Mouse (Mus musculus): Measurements from ENCODE around the gene Cib4. TPM values are rescaled to one million over a fixed set of nuclear protein-coding genes. Genes with fewer than 3 reads are reported as not detected.

Gene Cib4
- polyA plus RNA-seq, 1 experiment from 2014 or later: not detected

- no peaks in the 10 kb centered on the region for H3K36me3 ChIP-seq
- H3K27ac ChIP-seq (replicated peaks): no peak overlapping the region
- H3K4me1 ChIP-seq: peaks cover 24% of the 10 kb centered on the region
- 47% methylated on average over 2 of the region's 2 CpGs for WGBS
- DNase-seq (ENCODE audit: low spot score): no peak
- peaks cover 65% of the 10 kb centered on the region for H3K27me3 ChIP-seq (ENCODE audit: low read depth, poor library complexity, severe bottlenecking)
- H3K9me3 ChIP-seq (replicated peaks): no peaks in the 10 kb centered on the region
- no peak overlapping the region for H3K4me3 ChIP-seq
Measured at GRCm38 (mm10) chr5:30587101-30587500, 41.5 kb upstream of the Cib4 start.

DNA sequence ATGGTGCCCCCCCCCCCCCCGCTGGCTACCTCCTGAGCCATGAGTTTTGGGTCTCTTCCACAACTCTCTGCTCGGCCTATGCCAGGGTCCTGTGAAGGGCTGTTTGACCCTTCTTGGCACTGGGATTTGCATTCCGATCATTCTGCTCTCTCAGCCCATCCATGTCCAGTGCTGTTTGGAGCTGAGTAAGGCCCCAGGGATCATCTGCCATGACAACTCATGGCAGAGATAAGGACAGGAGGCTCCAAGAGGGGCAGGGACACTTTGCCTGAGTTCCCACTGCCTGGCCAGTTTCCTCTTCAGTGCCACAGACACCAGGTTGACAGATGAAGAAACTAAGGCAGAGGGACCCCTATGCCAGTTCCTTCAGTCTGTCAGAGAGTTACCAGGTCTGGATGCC, 41.0 kb upstream of the Cib4 start:
- H3K27ac ChIP-seq (replicated peaks): no peak overlapping the region
- DNase-seq (ENCODE audit: low spot score): no peak
- H3K9me3 ChIP-seq (replicated peaks): no peaks in the 10 kb centered on the region
- H3K4me3 ChIP-seq: no peak overlapping the region
- no peaks in the 10 kb centered on the region for H3K36me3 ChIP-seq
- 69% methylated on average over 3 of the region's 3 CpGs for WGBS
- H3K27me3 ChIP-seq (ENCODE audit: low read depth, poor library complexity, severe bottlenecking): peaks cover 65% of the 10 kb centered on the region
- H3K4me1 ChIP-seq: peaks cover 24% of the 10 kb centered on the region

DNA sequence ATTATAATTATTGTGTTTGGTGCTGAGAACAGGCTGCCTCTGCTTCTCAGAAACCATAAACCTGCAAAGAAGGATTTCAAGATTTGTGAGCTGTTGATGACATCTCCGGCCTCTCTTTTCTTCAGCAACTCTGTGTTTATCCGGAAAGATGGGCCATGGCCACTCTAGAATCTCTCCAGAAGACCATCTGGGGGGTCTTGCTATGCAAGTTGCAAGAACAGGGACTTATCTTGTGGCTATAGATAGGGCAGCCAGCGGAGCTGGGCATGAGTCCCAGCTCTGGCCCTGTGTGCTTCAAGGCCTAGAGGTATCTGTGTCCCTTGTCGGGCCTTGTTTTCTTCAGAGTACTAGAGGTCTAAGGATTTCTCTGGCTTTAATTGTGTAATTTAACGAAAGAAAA, 36.4 kb upstream of the Cib4 start:
- H3K4me1 ChIP-seq: peaks cover 6% of the 10 kb centered on the region; the same call in 1 of the 2 replicates
- DNase-seq (ENCODE audit: low spot score): no peak
- H3K9me3 ChIP-seq (replicated peaks): no peaks in the 10 kb centered on the region
- H3K27me3 ChIP-seq (ENCODE audit: low read depth, poor library complexity, severe bottlenecking): peaks cover 20% of the 10 kb centered on the region
- H3K27ac ChIP-seq (replicated peaks): no peak overlapping the region
- 86% methylated on average over 5 of the region's 5 CpGs for WGBS
- no peak overlapping the region for H3K4me3 ChIP-seq
- H3K36me3 ChIP-seq: no peaks in the 10 kb centered on the region

DNA sequence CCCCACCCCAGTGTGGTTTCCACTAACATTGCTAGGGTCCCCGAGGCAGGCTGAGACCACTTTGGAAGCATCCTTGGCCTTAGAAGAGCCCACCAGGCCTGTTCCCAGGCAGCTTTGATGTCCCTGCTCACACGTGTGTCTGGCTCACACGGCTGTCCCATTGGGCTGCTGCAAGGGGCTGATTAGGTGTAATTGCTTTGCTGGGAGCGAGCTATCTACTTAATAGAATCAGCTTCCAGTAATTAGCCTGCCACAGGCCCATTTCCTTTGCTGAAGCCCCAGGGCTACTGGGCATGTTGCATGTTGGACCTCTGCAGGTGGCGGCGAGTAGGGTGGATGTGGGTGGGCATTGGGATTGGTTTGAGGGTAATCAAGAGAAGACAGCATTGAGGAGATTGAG, 35.1 kb upstream of the Cib4 start:
- Histone ChIP-seq H3K27me3 (ENCODE audit: low read depth, poor library complexity, severe bottlenecking) (peaks cover 7% of the 10 kb centered on the region), H3K4me3 (no peak overlapping the region), H3K27ac (replicated peaks) (no peak overlapping the region), H3K36me3 (no peaks in the 10 kb centered on the region), H3K9me3 (replicated peaks) (no peaks in the 10 kb centered on the region), H3K4me1 (peaks cover 8% of the 10 kb centered on the region; the same call in 1 of the 2 replicates)
- 83% methylated on average over 6 of the region's 6 CpGs for WGBS
- no peak for DNase-seq (ENCODE audit: low spot score)

- Histone ChIP-seq H3K9me3 (replicated peaks) (no peaks in the 10 kb centered on the region), H3K36me3 (no peaks in the 10 kb centered on the region), H3K27me3 (ENCODE audit: low read depth, poor library complexity, severe bottlenecking) (no peaks in the 10 kb centered on the region), H3K4me1 (peaks cover 9% of the 10 kb centered on the region; the same call in 1 of the 2 replicates), H3K4me3 (no peak overlapping the region), H3K27ac (replicated peaks) (no peak overlapping the region)
- 85% methylated on average over 6 of the region's 6 CpGs for WGBS
- no peak for DNase-seq (ENCODE audit: low spot score)
Measured at GRCm38 (mm10) chr5:30578445-30579080, 32.9 kb upstream of the Cib4 start.

- Histone ChIP-seq H3K36me3 (no peaks in the 10 kb centered on the region), H3K9me3 (replicated peaks) (no peaks in the 10 kb centered on the region), H3K4me3 (no peak overlapping the region), H3K4me1 (peaks cover 3% of the 10 kb centered on the region; the same call in 1 of the 2 replicates), H3K27me3 (ENCODE audit: low read depth, poor library complexity, severe bottlenecking) (no peaks in the 10 kb centered on the region), H3K27ac (replicated peaks) (no peak overlapping the region)
- no peak for DNase-seq (ENCODE audit: low spot score)
- WGBS: 85% methylated on average over 12 of the region's 12 CpGs
Measured at GRCm38 (mm10) chr5:30577654-30578310, 32.1 kb upstream of the Cib4 start.

DNA sequence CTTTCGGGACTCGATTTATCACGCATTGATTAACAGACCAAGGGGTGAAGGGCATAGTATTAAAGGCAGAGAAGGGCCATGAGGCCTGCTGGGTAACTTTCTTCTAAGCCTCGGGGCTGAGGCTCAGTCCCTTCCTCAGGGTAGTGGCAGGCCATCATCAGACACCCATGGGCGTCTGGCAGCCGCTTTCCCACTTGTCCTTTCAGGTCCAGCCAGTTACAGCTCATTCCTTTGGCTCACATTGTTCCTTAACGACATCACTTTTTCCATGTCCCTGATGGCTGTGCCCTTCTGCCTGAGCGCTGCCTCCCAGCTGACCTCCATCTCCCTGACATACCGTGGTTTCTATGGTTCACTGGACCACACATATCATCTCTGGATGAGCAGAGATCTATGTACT, 31.6 kb upstream of the Cib4 start:
- Histone ChIP-seq H3K9me3 (replicated peaks) (no peaks in the 10 kb centered on the region), H3K4me1 (peaks cover 3% of the 10 kb centered on the region; the same call in 1 of the 2 replicates), H3K4me3 (no peak overlapping the region), H3K36me3 (no peaks in the 10 kb centered on the region), H3K27me3 (ENCODE audit: low read depth, poor library complexity, severe bottlenecking) (no peaks in the 10 kb centered on the region), H3K27ac (replicated peaks) (no peak overlapping the region)
- DNase-seq (ENCODE audit: low spot score): no peak
- 83% methylated on average over 9 of the region's 9 CpGs for WGBS

- Histone ChIP-seq H3K27me3 (ENCODE audit: low read depth, poor library complexity, severe bottlenecking) (no peaks in the 10 kb centered on the region), H3K36me3 (no peaks in the 10 kb centered on the region), H3K9me3 (replicated peaks) (no peaks in the 10 kb centered on the region), H3K27ac (replicated peaks) (no peak overlapping the region), H3K4me3 (no peak overlapping the region), H3K4me1 (peaks cover 3% of the 10 kb centered on the region; the same call in 1 of the 2 replicates)
- DNase-seq (ENCODE audit: low spot score): no peak
- 85% methylated on average over 7 of the region's 7 CpGs for WGBS
Measured at GRCm38 (mm10) chr5:30576233-30576632, 30.6 kb upstream of the Cib4 start.

- Histone ChIP-seq H3K9me3 (replicated peaks) (no peaks in the 10 kb centered on the region), H3K27me3 (ENCODE audit: low read depth, poor library complexity, severe bottlenecking) (no peaks in the 10 kb centered on the region), H3K27ac (replicated peaks) (no peak overlapping the region), H3K4me1 (peaks cover 3% of the 10 kb centered on the region; the same call in 1 of the 2 replicates), H3K4me3 (no peak overlapping the region), H3K36me3 (no peaks in the 10 kb centered on the region)
- no peak for DNase-seq (ENCODE audit: low spot score)
- WGBS: 87% methylated on average over 8 of the region's 8 CpGs
Measured at GRCm38 (mm10) chr5:30574367-30574766, 28.7 kb upstream of the Cib4 start.

DNA sequence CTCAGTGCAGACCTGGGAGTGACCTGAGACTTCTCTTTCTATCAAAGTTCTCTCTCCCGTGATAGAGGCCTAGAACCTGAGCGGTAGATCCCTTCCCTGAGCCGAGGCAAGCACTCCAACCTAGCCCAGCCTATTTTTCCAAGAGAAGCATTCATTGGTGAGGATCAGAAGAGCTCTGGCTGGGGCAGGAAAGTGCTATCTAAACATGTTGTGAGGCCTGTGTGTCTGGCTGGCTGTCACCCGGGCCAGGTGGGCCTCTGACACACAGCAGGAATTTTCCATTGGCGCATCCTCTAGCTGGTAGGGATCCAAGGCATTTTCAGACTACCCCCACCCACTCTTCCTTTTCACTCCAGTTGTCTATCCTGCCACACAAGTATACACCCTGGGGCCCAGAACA, 26.2 kb upstream of the Cib4 start:
- WGBS: 82% methylated on average over 5 of the region's 5 CpGs
- H3K27me3 ChIP-seq (ENCODE audit: low read depth, poor library complexity, severe bottlenecking): no peaks in the 10 kb centered on the region
- peaks cover 3% of the 10 kb centered on the region; the same call in 1 of the 2 replicates for H3K4me1 ChIP-seq
- DNase-seq (ENCODE audit: low spot score): no peak
- no peak overlapping the region for H3K27ac ChIP-seq (replicated peaks)
- H3K36me3 ChIP-seq: no peaks in the 10 kb centered on the region
- H3K4me3 ChIP-seq: no peak overlapping the region
- H3K9me3 ChIP-seq (replicated peaks): no peaks in the 10 kb centered on the region

DNA sequence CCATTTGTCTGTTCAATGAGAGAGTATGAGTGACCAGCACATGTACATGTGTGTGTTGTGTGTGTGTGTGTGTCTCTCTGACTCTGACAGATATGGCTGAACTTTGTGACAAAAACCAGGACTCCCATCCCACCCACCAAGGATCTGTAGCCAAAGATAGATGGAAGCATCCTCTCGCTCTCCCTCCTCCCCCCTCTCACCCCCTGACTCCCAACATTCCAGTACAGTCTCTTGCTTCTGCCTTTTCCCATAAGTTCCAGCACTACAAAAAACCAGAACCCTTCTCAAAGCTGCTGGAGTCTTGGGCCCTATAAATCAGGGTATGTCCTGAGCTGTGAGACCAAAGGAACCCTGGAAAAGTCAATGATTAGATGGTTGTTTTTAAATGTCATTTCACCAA, 22.8 kb upstream of the Cib4 start:
- DNase-seq (ENCODE audit: low spot score): no peak
- Histone ChIP-seq H3K4me3 (no peak overlapping the region), H3K4me1 (no peaks in the 10 kb centered on the region), H3K9me3 (replicated peaks) (no peaks in the 10 kb centered on the region), H3K27ac (replicated peaks) (no peak overlapping the region), H3K36me3 (no peaks in the 10 kb centered on the region), H3K27me3 (ENCODE audit: low read depth, poor library complexity, severe bottlenecking) (no peaks in the 10 kb centered on the region)
- 93% methylated on average over 1 of the region's 1 CpGs for WGBS

GRCm38 (mm10) chr5:30559986-30560493, 14.4 kb upstream of the Cib4 start:
- DNase-seq (ENCODE audit: low spot score): no peak

GRCm38 (mm10) chr5:30559421-30559820, 13.8 kb upstream of the Cib4 start:
- DNase-seq (ENCODE audit: low spot score): no peak
- H3K36me3 ChIP-seq: no peaks in the 10 kb centered on the region
- 0 out of 2 replicates have a peak, but pooled peaks cover 4% of the 10 kb centered on the region for H3K27me3 ChIP-seq (ENCODE audit: low read depth, poor library complexity, severe bottlenecking)
- no peak overlapping the region for H3K27ac ChIP-seq (replicated peaks)
- H3K4me1 ChIP-seq: 0 out of 2 replicates have a peak, but pooled peaks cover 5% of the 10 kb centered on the region
- H3K9me3 ChIP-seq (replicated peaks): no peaks in the 10 kb centered on the region
- H3K4me3 ChIP-seq: no peak overlapping the region
- 90% methylated on average over 3 of the region's 3 CpGs for WGBS

More at GRCm38 (mm10) chr5:30559986-30560493, 14.4 kb upstream of the Cib4 start:
- 0 out of 2 replicates have a peak, but pooled peaks cover 4% of the 10 kb centered on the region for H3K27me3 ChIP-seq (ENCODE audit: low read depth, poor library complexity, severe bottlenecking)
- no peaks in the 10 kb centered on the region for H3K36me3 ChIP-seq
- H3K27ac ChIP-seq (replicated peaks): no peak overlapping the region
- no peaks in the 10 kb centered on the region for H3K9me3 ChIP-seq (replicated peaks)
- 0 out of 2 replicates have a peak, but pooled peaks cover 2% of the 10 kb centered on the region for H3K4me1 ChIP-seq
- H3K4me3 ChIP-seq: no peak overlapping the region
- 39% methylated on average over 3 of the region's 3 CpGs for WGBS
